Mouse (Mus musculus) left cerebral cortex, adult 2 months (tissue): ENCODE data around the gene Igsf23. TPM values are rescaled to one million over a fixed set of nuclear protein-coding genes. Genes with fewer than 3 reads are reported as not detected.
"Not testable (repeated sequence)": the region's sequence is repeated elsewhere in the genome, so short reads cannot be mapped to it uniquely, and the experiment has no call there.

Source experiments
- DNase-seq, 2 experiments: peaks; one replicate each; pipeline ENCODE4 v3.0.0; 2021 to 2022; ENCODE audit warnings: low spot score in 2 of 2, mixed read lengths in 1 of 2; ENCODE audit errors: extremely low spot score in 1 of 2
- H3K27ac ChIP-seq: fragments of 200-600 bp; 2 replicates; pipeline ENCODE4 v1.8.1; 2022
- H3K4me3 ChIP-seq: fragments of 200-600 bp; 2 replicates; pipeline ENCODE4 v1.8.1; 2022
- CTCF ChIP-seq: fragments of 200-600 bp; IDR thresholded peaks from 2 replicates; pipeline ENCODE4 v1.8.1; 2022; ENCODE audit warnings: antibody characterized with exemption, mild to moderate bottlenecking, moderate library complexity
- intact Hi-C: fragments of 180-260 bp; cut with DNase I; formaldehyde crosslinking; loops from one replicate; pipeline ENCODE4 v1.15.1; 2025
- long read RNA-seq, 2 experiments: library from polyadenylated mRNA; stranded (forward); transcript quantifications; one replicate each; pipeline ENCODE4 v2.0.0; 2021; ENCODE audit warnings: borderline mapping rate in 2 of 2
- total RNA-seq, 2 experiments: library from RNA; stranded (reverse); gene quantifications; 2 replicates each; pipeline ENCODE4 v1.2.3; 2021

The Igsf23 gene
- not detected for total RNA-seq
- long read RNA-seq, experiment 1 = 0 reads
- long read RNA-seq, experiment 2 = 0 reads

DNA sequence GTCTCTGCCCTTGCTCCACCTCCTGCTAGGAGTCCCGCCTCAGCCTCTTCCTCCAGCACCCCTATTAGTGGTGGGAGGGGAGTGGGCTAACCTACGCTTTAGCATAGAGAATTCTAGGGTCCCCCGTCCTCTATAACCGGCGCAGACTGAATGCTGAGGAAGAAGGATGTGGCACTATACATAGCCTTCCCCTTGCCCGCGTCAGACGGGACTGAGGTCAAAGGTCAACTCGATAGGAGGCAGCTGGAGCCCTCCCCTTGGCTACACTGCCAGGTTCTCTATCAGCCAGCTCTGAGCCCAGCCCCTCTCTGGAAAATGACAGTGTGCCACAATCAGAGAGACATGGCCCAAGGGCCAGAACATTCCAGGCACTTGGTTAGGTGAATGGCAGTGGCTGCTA lies at the start of gene Igsf23:
Gene Igsf23 (minus strand): TSS at position 168 of the 400 bp plus-strand sequence.
- no peak for DNase-seq
- Histone ChIP-seq H3K27ac (no peak within 1 kb of the TSS), H3K4me3 (no peak within 1 kb of the TSS)
- TF ChIP-seq CTCF = no peak
- intact Hi-C loops = no loop called here

GRCm38 (mm10) chr7:19996721-19997120 lies 46.2 kb upstream of the Igsf23 start:
- DNase-seq, intact Hi-C loops, H3K27ac ChIP-seq, H3K4me3 ChIP-seq: not testable (repeated sequence)

DNA sequence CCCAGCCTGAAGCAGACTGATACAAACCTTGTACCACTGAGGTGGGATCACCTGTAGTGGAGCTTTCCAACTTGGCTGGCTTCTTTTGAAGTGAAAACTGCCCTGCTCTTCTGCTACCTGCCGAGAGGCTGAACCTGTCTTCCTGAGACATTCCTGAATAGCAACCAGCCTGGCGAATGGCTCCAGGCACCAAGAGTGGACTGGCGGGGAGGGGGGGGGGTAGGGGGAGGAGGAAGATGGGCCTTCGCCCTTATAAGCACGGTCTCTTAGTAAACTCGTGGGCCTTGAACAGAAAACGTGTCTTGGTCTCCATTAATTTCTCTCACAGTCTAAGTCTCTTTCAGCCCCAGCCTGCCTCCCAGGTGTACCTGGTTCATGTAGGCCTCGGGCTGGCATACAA lies 40.6 kb upstream of the Igsf23 start, which contains the start of gene Nlrp9b:
Gene Nlrp9b (plus strand): TSS at position 301 of the 400 bp plus-strand sequence.
- intact Hi-C loops, DNase-seq, H3K4me3 ChIP-seq, H3K27ac ChIP-seq: not testable (repeated sequence)

GRCm38 (mm10) chr7:19971516-19971915 lies 21.0 kb upstream of the Igsf23 start:
- no peak for DNase-seq
- no peak for TF ChIP-seq CTCF
- Histone ChIP-seq H3K27ac (no peak overlapping the region), H3K4me3 (no peak overlapping the region)
- intact Hi-C loops = no loop called here

DNA sequence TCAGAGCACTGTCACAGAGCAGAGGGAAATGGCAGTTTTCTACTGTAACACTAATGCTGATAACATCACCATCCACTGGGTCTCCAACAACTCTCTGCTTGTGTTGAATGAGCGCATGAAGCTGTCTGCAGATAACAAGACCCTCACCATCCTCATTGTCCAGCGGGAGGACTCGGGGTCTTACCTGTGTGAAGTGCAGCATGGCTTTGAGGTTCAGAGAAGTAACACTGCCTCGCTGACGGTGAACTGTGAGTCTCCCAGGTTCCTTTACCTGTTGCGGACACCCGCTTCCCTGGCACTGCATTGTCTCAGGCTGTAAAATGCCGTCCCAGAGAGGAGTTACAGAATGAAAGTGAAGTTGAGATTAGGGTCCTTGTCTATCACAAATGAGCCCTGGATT lies 19.6 kb upstream of the Igsf23 start:
- no peak overlapping the region for H3K4me3 ChIP-seq
- no peak overlapping the region for H3K27ac ChIP-seq
- DNase-seq = no peak
- TF ChIP-seq CTCF = no peak
- intact Hi-C loops = no loop called here

DNA sequence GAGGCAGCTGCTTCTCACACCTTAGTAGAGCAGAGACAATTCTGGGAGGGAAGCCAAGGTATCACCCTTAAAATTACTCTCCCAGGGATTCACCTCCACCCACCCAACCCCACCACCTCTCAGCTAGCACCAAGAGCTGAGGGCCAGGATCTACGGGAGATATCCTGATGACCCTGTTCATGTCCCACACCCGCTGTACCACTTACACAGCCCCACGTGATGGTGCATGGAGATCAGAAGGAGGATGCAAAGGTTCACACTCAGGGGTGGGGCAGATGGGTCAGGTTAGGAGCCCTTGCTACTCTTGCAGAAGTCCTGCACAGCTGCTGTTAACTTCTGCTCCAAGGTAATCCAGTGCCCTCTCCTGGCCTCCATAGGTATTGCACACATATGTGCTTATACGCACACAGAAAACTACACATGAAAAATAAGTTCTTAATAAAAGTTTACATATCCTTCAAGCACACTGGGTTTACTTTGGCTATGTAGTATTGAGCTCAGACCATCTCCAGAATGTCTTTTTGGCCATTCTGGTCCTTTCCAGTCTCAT lies 19.1 kb upstream of the Igsf23 start:
- Histone ChIP-seq H3K4me3 (no peak overlapping the region), H3K27ac (no peak overlapping the region)
- no peak for TF ChIP-seq CTCF
- intact Hi-C loops = no loop called here
- DNase-seq = no peak

DNA sequence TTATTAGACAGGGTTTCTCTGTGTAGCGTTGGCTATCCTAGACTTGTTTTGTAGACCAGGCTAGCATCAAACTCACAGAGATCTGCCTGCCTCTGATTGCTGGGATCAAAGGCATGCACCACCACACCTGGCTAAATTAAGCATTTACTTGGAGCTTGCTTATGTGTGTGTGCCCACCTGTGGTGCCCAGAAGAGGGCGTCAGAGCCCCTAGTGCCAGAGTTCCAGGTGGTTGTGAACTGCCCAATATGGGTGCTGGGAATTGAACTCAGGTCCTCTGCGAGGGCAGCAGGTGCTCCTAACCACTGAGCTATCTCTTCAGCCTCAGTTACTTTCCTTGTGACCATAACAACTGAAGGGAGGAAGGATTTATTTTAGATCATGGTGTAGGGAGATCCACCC lies 18.6 kb upstream of the Igsf23 start:
- TF ChIP-seq CTCF = no peak
- H3K4me3 ChIP-seq = no peak overlapping the region
- no peak for DNase-seq

GRCm38 (mm10) chr7:19964985-19965579 lies 14.5 kb upstream of the Igsf23 start, which contains the start of gene Ceacam20:
TSS of gene Ceacam20 (plus strand) at chr7:19965412.
- TF ChIP-seq CTCF = no peak
- intact Hi-C loops = no loop called here
- Histone ChIP-seq H3K27ac (no peak within 1 kb of the TSS), H3K4me3 (no peak within 1 kb of the TSS)
- DNase-seq = no peak

More for the DNA sequence above, 18.6 kb upstream of the Igsf23 start:
- intact Hi-C loops = no loop called here
- H3K27ac ChIP-seq = no peak overlapping the region

GRCm38 (mm10) chr7:19962423-19962822 lies 11.9 kb upstream of the Igsf23 start:
- H3K27ac ChIP-seq = no peak overlapping the region
- intact Hi-C loops = no loop called here
- TF ChIP-seq CTCF = no peak
- no peak for DNase-seq
- H3K4me3 ChIP-seq = no peak overlapping the region

GRCm38 (mm10) chr7:19956341-19956781 lies 5.8 kb upstream of the Igsf23 start:
- intact Hi-C loops = loop anchor here (1.0 to 5.0 kb wide), 3 partner anchors 23 to 154 kb away; no protein-coding TSS in a partner anchor
- Histone ChIP-seq H3K27ac (no peak overlapping the region), H3K4me3 (no peak overlapping the region)
- peak; percentile 82 for TF ChIP-seq CTCF
- peak; percentile 81 to 92 for DNase-seq

DNA sequence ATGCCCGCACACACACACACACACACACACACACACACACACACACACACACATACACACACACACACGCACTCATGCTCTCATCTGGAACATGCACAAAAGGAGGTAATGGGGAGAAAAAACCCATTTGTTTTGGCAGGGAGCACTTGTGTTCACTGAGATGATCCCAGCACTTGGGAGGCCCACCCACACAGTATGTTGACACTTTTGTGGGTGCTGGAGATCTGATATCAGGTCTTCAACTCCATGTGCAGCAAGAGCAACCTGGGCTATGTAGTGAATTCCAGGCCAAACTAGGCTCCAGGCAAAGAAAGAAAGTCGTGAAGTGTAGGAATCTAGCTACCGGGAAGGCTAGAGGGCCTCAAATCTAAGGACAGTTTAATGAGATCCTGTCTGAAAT lies 5.3 kb upstream of the Igsf23 start:
- Histone ChIP-seq H3K27ac (no peak overlapping the region), H3K4me3 (no peak overlapping the region)
- TF ChIP-seq CTCF = no peak
- intact Hi-C loops = loop anchor here (1.0 to 5.0 kb wide), 3 partner anchors 23 to 154 kb away; no protein-coding TSS in a partner anchor
- no peak for DNase-seq

DNA sequence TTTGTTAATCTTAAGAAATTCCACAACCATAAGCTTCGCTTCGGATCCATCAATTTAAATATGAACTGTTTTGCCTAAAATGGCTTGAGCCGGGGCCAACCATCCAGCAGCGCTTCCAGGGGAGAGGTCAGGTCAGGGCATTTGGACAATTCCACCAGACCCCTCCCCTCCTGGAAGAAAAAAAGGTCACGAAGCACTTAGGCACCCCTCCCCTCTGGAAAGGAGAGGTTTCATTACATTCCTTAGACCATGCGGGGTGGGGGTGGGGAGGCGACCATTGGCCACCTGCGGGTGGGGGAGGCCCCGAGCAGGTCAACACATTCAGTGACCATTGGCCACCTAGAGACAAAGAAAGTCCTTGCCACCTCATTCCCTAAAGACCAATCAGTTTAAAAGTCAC lies 2.5 kb upstream of the Igsf23 start:
- no peak for TF ChIP-seq CTCF
- DNase-seq = no peak
- no peak overlapping the region for H3K27ac ChIP-seq
- intact Hi-C loops = no loop called here
- no peak overlapping the region for H3K4me3 ChIP-seq
